Mouse (Mus musculus): ENCODE results near the gene Cd44. TPM values are rescaled to one million over a fixed set of nuclear protein-coding genes. Genes with fewer than 3 reads are reported as not detected.

The Cd44 gene
- polyA plus RNA-seq, 1 experiment, result 8.9 TPM

DNA sequence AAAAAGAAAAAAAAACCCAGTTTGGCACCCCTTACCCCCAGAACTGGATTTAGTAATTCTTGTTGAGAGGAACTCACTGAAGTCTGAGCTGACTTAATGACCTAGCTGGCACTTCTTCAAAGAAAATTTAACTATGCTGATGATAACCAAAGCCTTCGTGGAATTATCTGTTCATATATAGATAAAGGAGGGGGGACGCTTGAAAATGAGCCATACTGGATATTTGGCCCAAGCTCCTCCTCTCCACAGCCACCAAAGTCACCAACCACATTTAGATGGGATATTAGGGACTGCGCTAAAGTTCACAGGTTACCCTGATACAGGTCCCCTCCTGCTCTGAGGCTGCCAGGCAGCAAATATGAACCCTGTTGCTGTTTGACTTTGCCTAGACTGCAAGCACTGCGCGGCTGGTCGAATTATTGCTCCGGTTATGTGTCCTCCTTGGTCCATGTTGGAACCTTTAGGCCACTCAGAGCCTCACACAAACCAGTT is 1.2 kb downstream of the Cd44 start:
- H3K4me1 ChIP-seq (ENCODE audit: control insufficient read depth, insufficient read depth, insufficient read length, low read length), result peaks cover 4% of the 10 kb centered on the region; the same call in 1 of the 2 replicates
- H3K36me3 ChIP-seq (ENCODE audit: control insufficient read depth, insufficient read depth, low read length), result no peaks in the 10 kb centered on the region
- WGBS, result 8% methylated on average over 7 of the region's 7 CpGs
- no peaks in the 10 kb centered on the region for H3K27me3 ChIP-seq (ENCODE audit: control insufficient read depth, insufficient read depth, low read length)
- H3K4me3 ChIP-seq (ENCODE audit: low read depth, low read length), result peak overlapping the region; percentile 65
- peak overlapping the region; percentile 66 for H3K27ac ChIP-seq (ENCODE audit: insufficient read depth, low read depth, low read length)
- TF ChIP-seq CTCF (IDR thresholded peaks at IDR 0.05; ENCODE audit: extremely low read depth, insufficient read length, insufficient replicate concordance, low read depth, low read length), result no peak
- TF ChIP-seq POLR2A (IDR thresholded peaks at IDR 0.05; ENCODE audit: low read depth, low read length), result no peak

DNA sequence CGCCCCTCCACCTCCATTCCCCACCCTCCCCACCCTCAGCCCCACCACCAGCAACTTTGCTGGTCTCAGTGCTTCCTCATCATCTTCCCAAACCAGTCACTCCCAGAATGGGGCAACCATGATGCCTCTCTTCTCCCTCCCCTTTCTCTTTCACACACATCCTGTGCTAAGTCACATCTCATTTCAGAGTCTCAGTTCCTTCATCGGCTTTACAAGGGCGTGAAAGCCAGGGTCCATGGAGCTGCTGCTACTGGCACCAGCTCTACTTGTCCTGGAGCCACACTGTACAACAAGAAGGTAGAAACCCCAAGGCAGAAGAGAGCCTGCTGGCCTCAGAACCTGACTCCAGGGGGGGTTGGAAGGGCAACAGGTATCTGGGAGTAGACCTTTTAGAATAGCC is 2.2 kb downstream of the Cd44 start:
- peaks cover 9% of the 10 kb centered on the region for H3K4me1 ChIP-seq (ENCODE audit: control insufficient read depth, insufficient read depth, insufficient read length, low read length)
- WGBS, result 14% methylated on average over 3 of the region's 3 CpGs
- TF ChIP-seq POLR2A (IDR thresholded peaks at IDR 0.05; ENCODE audit: low read depth, low read length), result no peak
- TF ChIP-seq CTCF (IDR thresholded peaks at IDR 0.05; ENCODE audit: extremely low read depth, insufficient read length, insufficient replicate concordance, low read depth, low read length), result no peak
- no peaks in the 10 kb centered on the region for H3K27me3 ChIP-seq (ENCODE audit: control insufficient read depth, insufficient read depth, low read length)
- H3K27ac ChIP-seq (ENCODE audit: insufficient read depth, low read depth, low read length), result peak overlapping the region; percentile 23; the same call in 1 of the 2 replicates
- H3K4me3 ChIP-seq (ENCODE audit: low read depth, low read length), result peak overlapping the region; percentile 47
- H3K36me3 ChIP-seq (ENCODE audit: control insufficient read depth, insufficient read depth, low read length), result no peaks in the 10 kb centered on the region

- peak overlapping the region; percentile 47; the same call in 1 of the 2 replicates for H3K4me3 ChIP-seq (ENCODE audit: low read depth, low read length)
- H3K27me3 ChIP-seq (ENCODE audit: control insufficient read depth, insufficient read depth, low read length), result no peaks in the 10 kb centered on the region
- no peak overlapping the region for H3K27ac ChIP-seq (ENCODE audit: insufficient read depth, low read depth, low read length)
- no peaks in the 10 kb centered on the region for H3K36me3 ChIP-seq (ENCODE audit: control insufficient read depth, insufficient read depth, low read length)
- 38% methylated on average over 3 of the region's 3 CpGs for WGBS
- peaks cover 11% of the 10 kb centered on the region for H3K4me1 ChIP-seq (ENCODE audit: control insufficient read depth, insufficient read depth, insufficient read length, low read length)
- TF ChIP-seq POLR2A (IDR thresholded peaks at IDR 0.05; ENCODE audit: low read depth, low read length) (no peak), CTCF (IDR thresholded peaks at IDR 0.05; ENCODE audit: extremely low read depth, insufficient read length, insufficient replicate concordance, low read depth, low read length) (no peak)
Measured at GRCm38 (mm10) chr2:102898585-102898984, 2.9 kb downstream of the Cd44 start.

- Histone ChIP-seq H3K4me1 (ENCODE audit: control insufficient read depth, insufficient read depth, insufficient read length, low read length) (peaks cover 14% of the 10 kb centered on the region), H3K36me3 (ENCODE audit: control insufficient read depth, insufficient read depth, low read length) (no peaks in the 10 kb centered on the region), H3K27me3 (ENCODE audit: control insufficient read depth, insufficient read depth, low read length) (no peaks in the 10 kb centered on the region), H3K27ac (ENCODE audit: insufficient read depth, low read depth, low read length) (peak overlapping the region; percentile 9; the same call in 1 of the 2 replicates), H3K4me3 (ENCODE audit: low read depth, low read length) (no peak overlapping the region)
- WGBS, result 74% methylated on average over 8 of the region's 8 CpGs
- no peak for TF ChIP-seq POLR2A (IDR thresholded peaks at IDR 0.05; ENCODE audit: low read depth, low read length)
- no peak for TF ChIP-seq CTCF (IDR thresholded peaks at IDR 0.05; ENCODE audit: extremely low read depth, insufficient read length, insufficient replicate concordance, low read depth, low read length)
Measured at GRCm38 (mm10) chr2:102896154-102896553, 5.3 kb downstream of the Cd44 start.

- WGBS, result 84% methylated on average over 1 of the region's 1 CpGs
- Histone ChIP-seq H3K36me3 (ENCODE audit: control insufficient read depth, insufficient read depth, low read length) (no peaks in the 10 kb centered on the region), H3K4me3 (ENCODE audit: low read depth, low read length) (no peak overlapping the region), H3K27ac (ENCODE audit: insufficient read depth, low read depth, low read length) (no peak overlapping the region), H3K27me3 (ENCODE audit: control insufficient read depth, insufficient read depth, low read length) (no peaks in the 10 kb centered on the region), H3K4me1 (ENCODE audit: control insufficient read depth, insufficient read depth, insufficient read length, low read length) (peaks cover 14% of the 10 kb centered on the region)
- TF ChIP-seq POLR2A (IDR thresholded peaks at IDR 0.05; ENCODE audit: low read depth, low read length) (no peak), CTCF (IDR thresholded peaks at IDR 0.05; ENCODE audit: extremely low read depth, insufficient read length, insufficient replicate concordance, low read depth, low read length) (no peak)
Measured at GRCm38 (mm10) chr2:102895197-102895596, 6.3 kb downstream of the Cd44 start.

- Histone ChIP-seq H3K4me3 (ENCODE audit: low read depth, low read length) (no peak overlapping the region), H3K27me3 (ENCODE audit: control insufficient read depth, insufficient read depth, low read length) (no peaks in the 10 kb centered on the region), H3K27ac (ENCODE audit: insufficient read depth, low read depth, low read length) (no peak overlapping the region), H3K36me3 (ENCODE audit: control insufficient read depth, insufficient read depth, low read length) (no peaks in the 10 kb centered on the region), H3K4me1 (ENCODE audit: control insufficient read depth, insufficient read depth, insufficient read length, low read length) (peaks cover 14% of the 10 kb centered on the region)
- WGBS, result 67% methylated on average over 4 of the region's 4 CpGs
- TF ChIP-seq POLR2A (IDR thresholded peaks at IDR 0.05; ENCODE audit: low read depth, low read length), result no peak
Measured at GRCm38 (mm10) chr2:102894785-102895184, 6.7 kb downstream of the Cd44 start.

GRCm38 (mm10) chr2:102888688-102889225 is 12.7 kb downstream of the Cd44 start:
- Histone ChIP-seq H3K4me3 (ENCODE audit: low read depth, low read length) (no peak overlapping the region), H3K4me1 (ENCODE audit: control insufficient read depth, insufficient read depth, insufficient read length, low read length) (peaks cover 5% of the 10 kb centered on the region; the same call in 1 of the 2 replicates), H3K36me3 (ENCODE audit: control insufficient read depth, insufficient read depth, low read length) (no peaks in the 10 kb centered on the region), H3K27ac (ENCODE audit: insufficient read depth, low read depth, low read length) (no peak overlapping the region), H3K27me3 (ENCODE audit: control insufficient read depth, insufficient read depth, low read length) (no peaks in the 10 kb centered on the region)
- 34% methylated on average over 3 of the region's 3 CpGs for WGBS
- TF ChIP-seq CTCF (IDR thresholded peaks at IDR 0.05; ENCODE audit: extremely low read depth, insufficient read length, insufficient replicate concordance, low read depth, low read length), result no peak
- no peak for TF ChIP-seq POLR2A (IDR thresholded peaks at IDR 0.05; ENCODE audit: low read depth, low read length)

Measured in small intestine, adult 2 months (tissue).